Mouse (Mus musculus): ENCODE data around the gene Cacna1e.

The Cacna1e gene

GRCm38 (mm10) chr1:154832168-154832539 lies 52.1 kb downstream of the Cacna1e start:
- DNase-seq = no peak

DNA sequence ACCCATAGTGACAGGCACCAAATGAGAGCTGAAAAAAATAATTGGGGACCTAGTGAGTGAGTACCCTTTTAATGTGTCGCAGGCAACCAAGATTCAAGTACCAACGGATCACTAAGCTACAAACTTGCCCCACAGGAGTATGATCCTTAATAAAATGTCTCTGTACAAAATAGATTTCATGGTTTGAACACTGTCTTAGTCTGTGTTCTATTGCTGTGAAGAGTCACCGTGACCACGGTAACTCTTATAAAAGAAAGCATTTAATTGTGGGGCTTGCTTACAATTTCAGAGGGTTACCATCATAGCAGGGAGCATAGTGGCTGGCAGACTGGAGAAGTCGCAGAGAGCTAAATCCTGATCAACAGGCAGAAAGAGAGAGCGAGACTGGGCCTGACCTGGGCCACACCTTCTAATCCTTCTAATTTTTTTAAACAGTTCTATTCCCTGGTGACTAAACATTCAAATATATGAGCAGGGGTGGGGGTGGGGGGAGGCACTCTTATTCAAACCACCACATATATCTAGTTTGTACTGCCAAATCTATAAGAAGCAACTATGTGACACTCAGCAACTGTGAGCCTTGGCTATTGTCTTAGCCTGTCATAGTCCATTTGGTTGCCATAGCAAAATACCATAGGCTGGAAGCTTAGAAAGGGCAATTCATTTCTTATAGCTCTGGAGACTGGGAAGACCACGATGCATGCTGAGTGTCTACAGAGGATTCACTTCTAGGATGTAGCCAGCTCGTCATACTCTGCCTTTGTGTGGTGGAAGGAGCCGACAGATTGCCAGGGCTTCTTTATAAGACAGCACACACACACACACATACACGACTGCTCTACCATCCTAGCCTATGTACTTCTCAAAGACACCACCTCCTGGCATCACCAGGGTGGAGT lies 52.8 kb downstream of the Cacna1e start:
- no peak for DNase-seq

DNA sequence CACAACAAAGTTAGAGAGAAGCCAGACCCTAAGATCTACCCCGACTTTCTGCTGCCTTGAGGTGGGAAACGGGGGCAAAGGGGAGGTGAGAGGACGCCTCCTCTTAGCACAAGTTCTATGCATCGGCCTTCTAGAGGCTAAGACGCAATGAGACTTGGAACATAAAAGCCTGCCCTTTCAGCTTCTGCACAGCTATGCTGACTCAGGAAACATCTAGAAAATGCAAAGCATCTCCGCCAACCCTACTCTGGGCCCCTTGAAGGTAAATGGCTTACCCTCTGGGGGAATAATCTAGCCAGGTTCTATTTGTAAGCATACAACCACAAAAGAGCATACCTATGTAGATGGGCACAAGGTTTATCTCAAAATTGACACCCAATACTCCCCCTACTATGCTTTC lies 54.2 kb downstream of the Cacna1e start:
- no peak for DNase-seq

GRCm38 (mm10) chr1:154823098-154823497 lies 61.2 kb downstream of the Cacna1e start:
- DNase-seq = no peak

DNA sequence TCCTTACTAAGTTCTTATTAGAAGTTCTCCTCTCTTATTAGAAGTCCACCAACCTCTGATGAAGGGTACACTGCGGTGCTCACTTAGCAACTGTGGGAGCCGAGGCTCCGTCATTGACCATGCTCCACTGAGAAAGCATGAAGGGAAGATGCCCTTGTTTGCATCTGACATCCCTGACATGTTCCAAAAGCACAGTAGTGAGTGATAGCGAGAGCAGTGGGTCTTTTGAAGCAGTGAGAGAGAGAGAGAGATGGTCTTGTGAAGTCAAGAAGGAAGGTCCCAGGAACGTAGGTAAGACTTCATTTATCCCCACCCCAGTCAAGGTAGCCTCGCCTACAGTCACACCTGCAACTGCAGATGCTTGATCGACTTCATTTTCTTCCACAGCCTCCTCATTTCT lies 63.9 kb downstream of the Cacna1e start:
- no peak for DNase-seq

- DNase-seq = no peak
These were observed 64.3 kb downstream of the Cacna1e start for GRCm38 (mm10) chr1:154819960-154820359.

DNA sequence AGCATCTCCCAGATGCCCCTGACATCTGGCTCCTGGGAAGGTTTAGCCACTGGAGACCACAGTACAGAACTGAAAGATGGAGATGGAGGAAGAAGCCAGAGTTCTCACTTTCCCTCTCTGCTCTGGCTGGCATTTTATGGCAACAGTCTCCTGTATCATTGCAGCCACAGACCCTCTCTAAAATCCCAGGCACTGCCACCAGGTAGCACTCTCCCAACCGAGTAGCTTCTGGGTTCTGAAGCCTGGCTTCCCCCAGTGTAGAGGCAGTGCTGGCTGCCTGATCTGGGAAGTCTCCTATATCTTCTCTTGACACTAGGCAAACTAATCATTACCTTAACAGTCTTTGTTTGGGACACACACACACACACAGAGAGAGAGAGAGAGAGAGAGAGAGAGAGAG lies 65.6 kb downstream of the Cacna1e start:
- DNase-seq = no peak

DNA sequence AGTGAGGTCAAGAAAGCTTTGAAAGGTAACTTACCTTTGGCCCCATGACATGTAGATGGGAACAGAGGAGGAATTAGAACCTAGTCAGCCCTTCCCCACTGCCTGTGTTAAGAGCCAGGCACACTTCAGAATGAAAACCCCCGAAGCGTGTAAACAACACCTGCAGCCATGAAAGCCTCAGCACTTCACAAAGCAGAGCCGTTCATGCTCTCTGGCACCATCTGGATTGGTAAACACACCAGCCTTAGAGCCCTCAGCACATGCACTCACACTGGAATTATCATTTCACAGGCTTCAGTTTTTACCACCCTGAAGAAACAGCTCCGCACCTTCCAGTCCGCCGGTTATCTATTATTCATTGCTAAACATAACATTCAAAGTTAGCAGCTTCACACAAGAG lies 67.5 kb downstream of the Cacna1e start:
- DNase-seq = no peak

DNA sequence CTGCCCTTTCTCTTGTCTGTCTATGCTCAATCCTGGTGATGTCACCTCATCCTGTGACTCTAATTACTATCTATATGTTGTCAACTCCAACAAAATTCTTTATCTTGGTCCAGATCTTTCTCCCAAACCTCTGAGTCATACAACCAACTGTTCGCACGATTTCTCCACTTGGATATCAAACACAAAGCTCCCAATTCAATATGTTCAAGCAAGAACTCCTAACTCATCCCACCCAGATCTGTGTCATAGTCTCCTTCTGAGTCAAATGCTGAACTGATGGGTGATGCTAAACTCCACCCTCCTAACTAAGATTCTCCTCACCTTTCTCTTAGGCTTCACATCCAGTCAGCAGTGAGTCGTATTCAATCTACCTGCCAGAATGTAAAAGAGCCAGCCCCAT lies 68.0 kb downstream of the Cacna1e start:
- DNase-seq = no peak

DNA sequence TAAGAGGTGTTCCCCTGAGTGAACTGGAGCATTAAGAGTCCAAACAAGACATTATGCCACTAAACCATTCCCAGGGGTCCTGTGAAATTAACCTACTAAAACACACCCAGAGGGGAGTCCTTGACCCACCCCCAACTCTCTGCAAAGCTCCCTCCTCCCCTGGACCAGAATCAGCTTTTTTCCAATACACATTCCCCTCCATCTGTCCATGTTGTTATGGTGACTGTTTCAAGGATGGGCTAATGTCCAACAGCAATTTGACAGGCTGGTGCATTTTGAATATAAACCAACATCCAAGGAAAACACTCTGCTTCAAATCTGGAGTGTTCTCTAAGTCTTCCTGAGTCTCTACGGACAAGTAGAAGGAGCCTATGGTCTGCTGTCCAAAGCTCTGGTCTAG lies 78.6 kb downstream of the Cacna1e start:
- DNase-seq = no peak

DNA sequence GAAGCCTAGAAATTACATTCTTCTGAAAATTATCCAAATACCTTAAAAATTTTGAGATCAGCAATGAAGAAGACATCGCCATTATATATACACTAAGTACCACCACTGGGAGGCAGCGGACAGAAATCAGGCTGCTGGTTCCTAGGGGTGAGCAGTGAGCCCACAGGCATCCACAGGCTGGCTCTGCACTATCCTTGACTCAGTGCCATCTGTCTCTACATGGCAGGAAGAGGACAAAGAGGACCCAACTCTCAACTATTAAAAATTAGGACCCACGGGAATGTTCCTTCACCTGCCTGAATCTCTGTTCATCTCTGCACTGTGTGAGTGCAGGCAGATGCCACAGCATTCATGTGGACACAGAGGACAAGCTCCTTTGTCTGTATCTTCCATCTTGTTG lies 79.3 kb downstream of the Cacna1e start:
- DNase-seq = no peak

DNA sequence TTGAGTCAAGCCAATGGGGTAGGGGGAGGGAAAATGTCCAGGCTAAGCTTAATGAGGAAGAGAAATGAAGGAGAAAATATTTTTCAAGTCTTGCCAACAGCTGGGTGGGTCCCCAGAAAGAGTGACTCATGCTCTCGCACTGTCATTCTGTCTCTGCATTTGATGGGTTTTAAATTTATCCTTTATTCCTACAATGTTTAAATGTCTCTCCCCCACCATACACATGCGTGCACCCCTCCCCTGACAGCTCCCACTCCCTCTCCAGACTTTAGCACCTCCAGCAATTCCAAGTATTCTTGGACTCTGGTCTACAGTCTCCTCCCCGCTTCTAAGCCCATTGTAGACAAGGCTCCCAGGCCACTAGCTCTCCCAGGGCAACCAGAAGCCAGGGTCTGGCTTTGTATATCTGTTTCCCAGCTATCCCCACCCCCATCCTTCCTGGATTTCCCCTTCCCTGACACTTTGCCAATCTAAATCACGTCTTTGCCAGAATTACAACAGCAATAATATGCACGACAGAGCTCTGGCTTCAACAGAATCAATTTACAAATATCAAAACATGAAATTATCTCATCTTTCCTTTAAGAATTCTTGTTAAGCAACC lies 81.9 kb downstream of the Cacna1e start:
- peak; percentile 44 for DNase-seq

GRCm38 (mm10) chr1:154799257-154799656 lies 85.0 kb downstream of the Cacna1e start:
- DNase-seq = no peak

DNA sequence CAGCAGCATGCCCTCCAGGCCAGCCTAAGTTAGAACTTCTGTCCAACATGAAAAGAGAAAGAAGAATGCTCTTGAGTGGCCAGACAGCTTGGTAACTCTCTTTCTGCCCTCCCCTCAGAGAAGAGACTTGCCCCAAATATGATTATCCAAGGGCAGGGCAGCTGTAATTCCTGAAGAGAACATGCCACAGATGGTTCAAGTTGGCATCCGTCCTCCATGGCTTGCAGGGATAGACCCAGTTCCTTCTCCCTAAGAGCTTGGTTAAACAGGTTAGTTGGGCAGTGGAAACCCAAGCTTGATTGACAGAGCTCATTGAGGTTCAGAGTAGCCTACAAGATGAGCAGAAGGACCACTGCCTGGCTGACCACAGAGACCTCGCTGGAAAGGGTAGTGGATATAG lies 85.5 kb downstream of the Cacna1e start:
- DNase-seq = no peak

GRCm38 (mm10) chr1:154796685-154797084 lies 87.6 kb downstream of the Cacna1e start:
- DNase-seq = peak; percentile 24

DNA sequence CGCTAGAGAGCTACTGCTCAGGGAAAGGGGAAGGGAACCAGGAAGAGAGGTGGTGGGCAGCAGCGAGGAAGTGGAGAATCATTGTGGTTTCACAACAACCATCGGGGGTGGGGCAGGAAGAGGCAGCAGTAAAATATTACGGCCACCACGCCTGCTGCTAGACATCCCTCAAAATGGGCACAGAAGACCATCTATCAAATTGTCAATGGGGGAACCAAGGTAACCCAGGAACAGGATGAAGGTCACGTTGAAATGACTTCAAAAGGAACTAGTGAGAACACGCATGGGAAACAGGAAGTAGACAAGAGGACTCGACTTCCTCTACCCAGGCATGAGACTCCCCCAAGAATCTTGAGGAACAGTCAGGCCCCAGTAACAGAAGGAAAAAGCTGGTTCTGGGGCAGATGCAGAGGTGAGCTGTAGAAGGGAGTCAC lies 89.8 kb downstream of the Cacna1e start:
- DNase-seq = no peak

DNA sequence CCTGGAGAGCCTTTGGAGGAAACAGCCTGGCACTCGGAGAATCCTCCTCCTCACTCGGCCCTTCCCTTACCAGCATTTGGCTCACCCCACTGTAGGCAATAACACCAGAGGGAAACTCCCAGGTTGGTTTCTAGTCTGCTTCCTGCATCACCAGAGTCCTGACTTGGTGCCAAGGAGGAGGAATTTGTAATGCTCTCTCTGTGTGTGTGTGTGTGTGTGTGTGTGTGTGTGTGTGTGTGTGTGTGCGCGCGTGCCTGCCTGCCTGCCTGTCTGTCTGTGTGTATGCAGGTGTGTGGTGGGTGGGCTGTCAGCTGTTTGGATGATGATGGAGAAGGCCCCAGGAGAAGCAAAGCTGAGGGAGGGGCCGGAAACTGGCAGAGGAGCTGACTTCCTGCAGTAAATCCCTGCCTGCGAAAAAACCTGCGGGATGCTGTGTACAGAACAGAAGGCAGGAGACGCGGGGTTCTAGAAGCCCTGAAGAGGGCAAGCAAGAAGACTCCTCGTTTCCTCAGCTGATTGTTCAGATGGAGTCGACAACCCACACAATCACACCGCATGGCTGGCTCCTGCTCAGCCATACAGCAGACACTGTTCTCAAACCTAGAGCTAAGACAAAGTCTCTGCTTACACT lies 92.6 kb downstream of the Cacna1e start:
- DNase-seq = peak; percentile 59

DNA sequence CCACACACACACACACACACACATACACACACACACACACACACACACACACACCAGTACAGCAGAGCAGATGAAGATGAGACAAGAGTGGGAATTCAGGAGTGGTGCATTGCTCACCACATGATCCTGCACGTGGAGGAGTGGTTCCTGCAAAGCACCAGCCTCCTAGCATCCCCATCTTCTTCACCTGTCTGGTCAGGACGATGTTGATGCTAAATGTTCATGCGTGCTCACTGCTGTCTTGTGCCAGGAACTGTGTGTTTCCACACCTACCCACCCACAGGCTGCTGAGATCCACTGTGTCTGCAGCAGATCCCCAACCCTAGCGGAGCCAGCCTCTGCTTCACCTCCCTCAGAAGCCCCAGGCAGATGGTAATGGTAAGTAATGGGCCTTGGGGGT lies 95.8 kb downstream of the Cacna1e start:
- DNase-seq = no peak

GRCm38 (mm10) chr1:154788069-154788468 lies 96.2 kb downstream of the Cacna1e start:
- peak; percentile 86 for DNase-seq

DNA sequence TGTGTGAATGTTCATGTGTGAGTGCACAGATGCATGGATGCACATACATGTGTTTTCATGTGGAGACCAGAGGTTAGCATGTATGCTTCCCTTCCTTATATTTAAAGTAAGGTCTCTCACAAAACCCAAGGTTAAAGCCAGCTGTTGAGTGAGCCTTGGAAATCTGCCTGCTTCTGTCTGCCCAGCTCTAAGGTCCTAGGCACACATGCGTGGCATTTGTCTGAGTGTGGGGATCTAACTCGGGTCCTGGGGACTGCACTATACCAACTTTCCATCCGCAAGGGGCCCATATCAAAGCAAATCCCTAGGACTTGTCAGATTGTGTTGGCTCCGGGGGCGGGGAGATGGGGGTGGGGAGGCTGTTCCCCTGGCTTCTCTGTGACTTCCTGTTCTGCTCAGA lies 96.9 kb downstream of the Cacna1e start:
- DNase-seq = no peak

GRCm38 (mm10) chr1:154786243-154786669 lies 98.0 kb downstream of the Cacna1e start:
- DNase-seq = peak; percentile 89

GRCm38 (mm10) chr1:154784862-154785261 lies 99.4 kb downstream of the Cacna1e start:
- no peak for DNase-seq

DNA sequence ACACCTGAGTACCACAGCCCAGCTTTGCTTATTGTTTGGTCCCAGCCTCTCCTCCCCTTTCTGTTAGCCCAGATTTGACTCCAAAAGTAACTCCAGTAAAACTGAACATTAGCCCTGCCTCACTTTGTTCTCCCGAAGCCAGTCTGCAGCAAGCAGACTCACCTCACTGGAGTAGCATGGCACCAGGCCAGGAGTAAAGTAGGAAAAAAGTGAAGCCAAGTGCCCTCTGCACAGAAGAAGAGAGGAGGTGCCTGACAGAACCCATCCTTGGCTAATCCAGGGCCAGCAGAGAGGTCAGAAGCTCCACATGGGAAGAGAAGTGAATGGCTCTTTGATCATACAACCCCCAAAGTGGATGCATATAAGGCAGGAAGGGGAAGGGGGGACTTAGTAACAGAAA lies 100.8 kb downstream of the Cacna1e start:
- DNase-seq = no peak

DNA sequence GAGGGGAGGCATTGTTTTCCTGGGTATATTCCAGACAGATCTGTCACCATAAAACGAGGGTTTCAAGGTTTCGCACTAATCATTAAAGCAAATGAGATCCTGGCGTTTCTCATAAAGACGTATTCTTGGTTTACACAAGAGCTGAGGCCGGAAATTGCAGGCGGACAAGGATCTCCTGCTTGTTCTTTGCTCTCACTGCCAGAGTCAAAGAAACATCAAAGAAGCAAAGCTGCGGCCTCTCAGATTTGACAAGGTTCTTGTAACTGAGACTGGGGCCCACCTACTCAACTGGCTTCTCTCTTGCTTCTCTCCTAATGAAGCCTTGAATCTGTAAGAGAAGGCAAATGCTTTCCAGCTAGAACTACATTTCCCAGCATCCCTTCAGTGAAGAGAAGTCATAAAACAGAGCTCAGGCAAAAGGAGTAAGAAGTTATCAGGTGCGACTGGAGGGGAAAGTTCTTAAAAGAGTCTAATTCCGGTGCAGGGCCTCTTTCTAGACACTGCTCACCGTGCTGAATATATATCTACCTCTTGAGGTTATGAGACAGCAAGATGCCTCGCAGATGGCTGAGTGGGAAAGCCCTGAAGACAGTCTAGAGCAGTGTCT lies 104.3 kb downstream of the Cacna1e start:
- DNase-seq = no peak

All from lung, postnatal 10 days (tissue).